Mouse (Mus musculus) C2C12 (cell line): ENCODE measurements at regions not wholly inside any gene's neighbourhood (a gene's known extent, or its start where the extent isn't known, plus 50 kb on each side); places are given as distances from the start of the nearest gene placed in this dataset.

Experiments
- H3K27me3 ChIP-seq: one replicate; pipeline ENCODE4 v1.6.1; 2011; ENCODE audit not compliant: control insufficient read depth, insufficient read depth, insufficient read length
- H3K36me3 ChIP-seq: one replicate; pipeline ENCODE4 v1.6.1; 2011; ENCODE audit not compliant: control insufficient read depth, insufficient read depth
- H3K4me3 ChIP-seq: one replicate; pipeline ENCODE4 v1.5.1; 2011; ENCODE audit warnings: mild to moderate bottlenecking, control low read depth; ENCODE audit not compliant: poor library complexity, insufficient read depth, severe bottlenecking
- H3K79me2 ChIP-seq: one replicate; pipeline ENCODE4 v1.6.1; 2011; ENCODE audit not compliant: control insufficient read depth, insufficient read depth
- H3K79me3 ChIP-seq: one replicate; pipeline ENCODE4 v1.6.1; 2011; ENCODE audit warnings: low read depth, control low read depth
- H3ac ChIP-seq: one replicate; pipeline ENCODE3; 2011; ENCODE audit warnings: low read depth; ENCODE audit not compliant: control insufficient read depth, insufficient read length
- CEBPB ChIP-seq: IDR thresholded peaks from one replicate; pipeline ENCODE4 v1.6.1; 2011; ENCODE audit warnings: low read depth, mild to moderate bottlenecking, control low read depth, moderate library complexity
- CTCF ChIP-seq: IDR thresholded peaks from one replicate; pipeline ENCODE4 v1.5.1; 2011; ENCODE audit not compliant: control insufficient read depth, insufficient read depth, insufficient read length
- FOSL1 ChIP-seq: IDR thresholded peaks from one replicate; pipeline ENCODE4 v1.8.0; 2011; ENCODE audit warnings: mild to moderate bottlenecking, low read length; ENCODE audit not compliant: poor library complexity, insufficient read depth, severe bottlenecking
- MAX ChIP-seq: IDR thresholded peaks from one replicate; pipeline ENCODE4 v1.6.1; 2011; ENCODE audit warnings: mild to moderate bottlenecking, control low read depth
- MYOD1 ChIP-seq: IDR thresholded peaks from one replicate; pipeline ENCODE4 v1.6.1; 2011; ENCODE audit warnings: low read depth; ENCODE audit not compliant: control insufficient read depth, insufficient read length
- MYOG ChIP-seq: IDR thresholded peaks from one replicate; pipeline ENCODE4 v1.6.1; 2011; ENCODE audit not compliant: control insufficient read depth, insufficient read length; ENCODE audit errors: extremely low read depth
- USF1 ChIP-seq: IDR thresholded peaks from one replicate; pipeline ENCODE4 v1.6.1; 2011; ENCODE audit warnings: low read depth, mild to moderate bottlenecking, control low read depth, moderate library complexity

- no peak overlapping the region for H3ac ChIP-seq
- H3K79me2 ChIP-seq, result no peaks in the 10 kb centered on the region
- TF ChIP-seq MYOD1 (no peak), MAX (no peak), USF1 (no peak), CEBPB (no peak), MYOG (no peak), FOSL1 (no peak), CTCF (no peak)
- H3K36me3 ChIP-seq, result no peaks in the 10 kb centered on the region
- no peaks in the 10 kb centered on the region for H3K79me3 ChIP-seq
- H3K4me3 ChIP-seq, result no peak overlapping the region
- no peaks in the 10 kb centered on the region for H3K27me3 ChIP-seq
Observed at GRCm38 (mm10) chr2:147247981-147248514, 54.0 kb upstream of the Nkx2-2 start.

GRCm38 (mm10) chr2:147247238-147247637 is 53.2 kb upstream of the Nkx2-2 start:
- Histone ChIP-seq H3K27me3 (no peaks in the 10 kb centered on the region), H3K79me2 (no peaks in the 10 kb centered on the region), H3K79me3 (no peaks in the 10 kb centered on the region), H3K4me3 (no peak overlapping the region), H3ac (no peak overlapping the region), H3K36me3 (no peaks in the 10 kb centered on the region)
- TF ChIP-seq FOSL1 (no peak), CTCF (no peak), MYOD1 (no peak), MAX (no peak), CEBPB (no peak), MYOG (no peak)

DNA sequence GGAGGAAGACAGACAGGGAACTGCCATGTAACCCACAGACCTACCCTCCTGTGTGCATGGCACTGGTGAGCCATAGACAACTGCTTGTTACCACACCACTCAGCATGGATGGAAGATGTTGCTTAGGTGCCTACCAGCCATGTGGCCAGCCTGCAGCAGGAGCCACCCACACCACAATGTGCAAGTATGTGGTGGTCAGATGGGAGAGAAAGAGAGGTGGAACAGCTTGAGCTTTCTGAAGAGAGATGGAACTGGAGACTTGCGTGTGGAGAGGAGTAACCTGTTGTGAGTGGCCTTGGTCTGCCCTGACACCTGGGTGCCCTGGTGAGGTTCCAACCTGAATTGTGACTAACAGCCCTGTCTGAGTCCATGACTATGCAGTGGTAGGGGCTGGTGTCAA is 50.4 kb upstream of the Nkx2-2 start:
- H3K36me3 ChIP-seq, result no peaks in the 10 kb centered on the region
- H3K27me3 ChIP-seq, result no peaks in the 10 kb centered on the region
- H3K79me3 ChIP-seq, result no peaks in the 10 kb centered on the region
- TF ChIP-seq FOSL1 (no peak), MYOG (no peak), CTCF (no peak), MAX (no peak), CEBPB (no peak), MYOD1 (no peak), USF1 (no peak)
- H3ac ChIP-seq, result no peak overlapping the region
- no peaks in the 10 kb centered on the region for H3K79me2 ChIP-seq
- H3K4me3 ChIP-seq, result no peak overlapping the region
